Mouse (Mus musculus): ENCODE data around the gene Smco2. TPM values are rescaled to one million over a fixed set of nuclear protein-coding genes. Genes with fewer than 3 reads are reported as not detected.

Gene Smco2
- total and polyA plus RNA-seq, 3 experiments: not detected

- Histone ChIP-seq H3K27ac (ENCODE audit: control insufficient read depth, low read depth, low read length) (no peak overlapping the region), H3K4me1 (ENCODE audit: control insufficient read depth in 1 of 2, insufficient read depth in 2 of 2, low read length in 2 of 2) (peaks cover 10 to 12% of the 10 kb centered on the region in 2 experiments), H3K27me3 (ENCODE audit: control insufficient read depth in 1 of 2, insufficient read depth in 2 of 2, low read length in 2 of 2) (no peaks in the 10 kb centered on the region), H3K4me3 (ENCODE audit: control insufficient read depth in 1 of 2, insufficient read depth in 1 of 2, low read depth in 2 of 2, low read length in 2 of 2) (no peak overlapping the region), H3K79me2 (ENCODE audit: control insufficient read depth, insufficient read depth, low read length, poor library complexity) (no peaks in the 10 kb centered on the region), H3K36me3 (ENCODE audit: control insufficient read depth in 1 of 2, insufficient read depth in 2 of 2, low read length in 2 of 2) (peaks cover 0 to 11% of the 10 kb centered on the region in 2 experiments; a peak in 2 of 4 replicates), H3K9ac (ENCODE audit: control insufficient read depth, low read depth, low read length, poor library complexity, severe bottlenecking) (no peak overlapping the region), H3K9me3 (replicated peaks; ENCODE audit: insufficient read depth, low read length) (no peaks in the 10 kb centered on the region)
- no peak for DNase-seq (ENCODE audit: low read depth, low spot score)
- TF ChIP-seq CHD1 (IDR thresholded peaks at IDR 0.05; ENCODE audit: low read depth, low read length) (no peak), TAL1 (IDR thresholded peaks at IDR 0.05; ENCODE audit: low read length) (no peak), ZC3H11A (IDR thresholded peaks at IDR 0.05; ENCODE audit: low read depth, low read length) (no peak), POLR2AphosphoS2 (IDR thresholded peaks at IDR 0.05; ENCODE audit: low read length) (no peak), MYB (IDR thresholded peaks at IDR 0.05; ENCODE audit: low read depth, low read length) (no peak), MYC (IDR thresholded peaks at IDR 0.05; ENCODE audit: low read depth, low read length) (no peak), UBTF (IDR thresholded peaks at IDR 0.05; ENCODE audit: borderline replicate concordance, insufficient read depth, low read depth, low read length) (no peak), CHD2 (IDR thresholded peaks at IDR 0.05; ENCODE audit: low read length) (no peak), USF2 (IDR thresholded peaks at IDR 0.05; ENCODE audit: borderline replicate concordance in 1 of 2, insufficient read depth in 1 of 2, low read depth in 1 of 2, low read length in 2 of 2) (no peak), TCF12 (IDR thresholded peaks at IDR 0.05; ENCODE audit: low read depth, low read length) (no peak), JUND (IDR thresholded peaks at IDR 0.05; ENCODE audit: low read depth, low read length) (no peak), ELF1 (IDR thresholded peaks at IDR 0.05; ENCODE audit: low read depth, low read length) (no peak), MEF2A (IDR thresholded peaks at IDR 0.05; ENCODE audit: extremely low read depth, insufficient replicate concordance, low read depth, low read length, poor library complexity, severe bottlenecking) (no peak), RCOR1 (IDR thresholded peaks at IDR 0.05; ENCODE audit: low read depth, low read length) (no peak), RAD21 (IDR thresholded peaks at IDR 0.05; ENCODE audit: low read depth, low read length) (no peak), E2F4 (IDR thresholded peaks at IDR 0.05; ENCODE audit: borderline replicate concordance, low read depth, low read length) (no peak)
These were observed 14.1 kb upstream of the Smco2 start for GRCm38 (mm10) chr6:146835784-146836183.

GRCm38 (mm10) chr6:146837316-146837715, 12.6 kb upstream of the Smco2 start:
- no peak overlapping the region for H3K9ac ChIP-seq (ENCODE audit: control insufficient read depth, low read depth, low read length, poor library complexity, severe bottlenecking)
- no peaks in the 10 kb centered on the region for H3K27me3 ChIP-seq (ENCODE audit: control insufficient read depth in 1 of 2, insufficient read depth in 2 of 2, low read length in 2 of 2)
- H3K27ac ChIP-seq (ENCODE audit: control insufficient read depth, low read depth, low read length): no peak overlapping the region
- DNase-seq (ENCODE audit: low read depth, low spot score): no peak
- H3K4me1 ChIP-seq (ENCODE audit: control insufficient read depth in 1 of 2, insufficient read depth in 2 of 2, low read length in 2 of 2): peaks cover 7 to 18% of the 10 kb centered on the region in 2 experiments
- no peak overlapping the region for H3K4me3 ChIP-seq (ENCODE audit: control insufficient read depth in 1 of 2, insufficient read depth in 1 of 2, low read depth in 2 of 2, low read length in 2 of 2)
- H3K9me3 ChIP-seq (replicated peaks; ENCODE audit: insufficient read depth, low read length): no peaks in the 10 kb centered on the region
- no peak for TF ChIP-seq MAX (IDR thresholded peaks at IDR 0.05; ENCODE audit: low read length)
- TF ChIP-seq USF1 (IDR thresholded peaks at IDR 0.05; ENCODE audit: low read depth, low read length): peak; percentile 32
- no peak for TF ChIP-seq CHD1 (IDR thresholded peaks at IDR 0.05; ENCODE audit: low read depth, low read length)
- H3K36me3 ChIP-seq (ENCODE audit: control insufficient read depth in 1 of 2, insufficient read depth in 2 of 2, low read length in 2 of 2): peaks cover 0 to 9% of the 10 kb centered on the region in 2 experiments; a peak in 2 of 4 replicates
- no peaks in the 10 kb centered on the region for H3K79me2 ChIP-seq (ENCODE audit: control insufficient read depth, insufficient read depth, low read length, poor library complexity)
